Mouse (Mus musculus) olfactory bulb, adult 2 months (tissue): ENCODE results near the gene Kirrel.

Source experiments
- CTCF ChIP-seq: fragments of 200-500 bp; IDR thresholded peaks from 2 replicates; pipeline ENCODE4 v1.5.1; 2012; ENCODE audit warnings: low read depth, mild to moderate bottlenecking, low read length, moderate library complexity; ENCODE audit not compliant: insufficient read depth
- POLR2A ChIP-seq: fragments of 200-500 bp; IDR thresholded peaks from 2 replicates; pipeline ENCODE4 v1.6.1; 2012; ENCODE audit warnings: mild to moderate bottlenecking, low read depth, low read length, moderate library complexity; ENCODE audit not compliant: insufficient read depth

DNA sequence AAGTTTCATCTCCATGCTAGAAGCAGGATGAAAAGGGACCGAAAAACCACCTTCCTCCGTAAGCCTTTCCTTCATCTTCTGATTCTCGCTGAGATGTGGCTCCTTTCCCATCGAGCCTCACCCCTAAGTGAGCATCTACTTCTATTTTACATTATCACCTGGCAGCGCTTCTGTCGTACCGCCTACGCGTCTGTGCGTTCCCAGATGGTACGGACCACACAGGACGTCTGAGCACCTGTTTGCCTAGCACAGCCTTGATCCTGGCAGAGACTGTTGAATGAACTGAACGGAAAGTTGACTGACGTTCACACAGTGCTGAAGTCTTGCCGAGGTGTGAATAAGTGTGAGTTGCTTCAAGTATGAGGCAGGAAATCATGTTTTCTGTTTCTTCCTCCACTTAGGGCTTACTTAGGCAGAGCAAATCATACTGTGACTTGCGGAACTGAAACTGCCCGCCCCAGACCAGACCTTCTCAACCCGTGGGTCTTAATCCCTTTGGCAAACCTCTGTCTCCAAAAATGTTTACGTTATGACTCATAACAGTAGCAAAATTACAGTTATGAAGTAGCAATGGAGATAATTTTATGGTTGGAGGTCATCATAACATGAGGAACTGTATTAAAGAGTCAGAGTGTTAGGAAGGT, 39.8 kb upstream of the Kirrel start:
- TF ChIP-seq CTCF (no peak), POLR2A (no peak)
